Mouse (Mus musculus) kidney, postnatal 36 days (tissue): ENCODE data around the gene Zdhhc4.

Experiments used
- DNase-seq, 2 experiments: peaks; one replicate each; pipeline ENCODE4 v3.0.0; 2021 to 2022; ENCODE audit warnings: mixed read lengths in 2 of 2

The Zdhhc4 gene

DNA sequence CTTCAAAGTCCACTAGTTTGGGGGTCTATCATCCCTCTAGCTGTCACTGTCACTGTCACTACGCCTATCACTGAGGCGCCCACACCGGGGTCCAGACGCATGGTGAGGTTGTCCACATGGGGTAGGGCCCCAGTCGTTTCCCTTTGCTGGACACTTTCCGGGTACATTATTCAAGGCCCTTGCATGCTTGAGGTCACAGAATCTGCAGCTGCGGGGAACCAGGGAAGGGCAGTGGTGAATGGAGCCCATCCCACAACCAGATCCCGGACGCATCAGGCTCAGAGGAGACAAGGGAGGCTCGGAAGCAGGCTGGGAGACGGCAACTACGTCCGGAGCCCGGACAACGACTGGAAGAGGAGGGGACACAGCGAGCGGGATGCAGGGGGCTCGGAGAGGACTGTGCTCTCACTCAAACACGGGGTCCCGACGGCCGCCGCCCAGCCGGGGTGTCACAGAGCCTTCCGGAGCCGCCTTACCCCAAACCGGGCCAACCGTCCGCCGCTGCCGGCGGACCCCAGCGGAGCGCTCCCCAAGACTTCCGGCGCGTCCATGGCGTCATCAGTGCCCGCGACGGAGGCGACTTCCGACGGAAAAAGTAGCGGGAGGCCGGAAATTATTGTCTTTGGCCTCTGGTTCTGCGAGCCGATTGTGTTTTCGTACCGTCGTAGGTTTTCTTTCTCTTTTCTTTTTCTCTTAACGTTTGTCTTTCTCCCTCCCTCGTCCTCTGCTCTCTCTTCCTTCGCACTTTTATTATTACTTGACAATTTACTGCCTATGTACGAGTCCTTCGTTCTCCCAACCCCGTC is at the start of gene Zdhhc4:
Gene Zdhhc4, minus strand, starts transcription at position 567 of the 806 bp plus-strand sequence.
- DNase-seq = peak; percentile 92 to 97

DNA sequence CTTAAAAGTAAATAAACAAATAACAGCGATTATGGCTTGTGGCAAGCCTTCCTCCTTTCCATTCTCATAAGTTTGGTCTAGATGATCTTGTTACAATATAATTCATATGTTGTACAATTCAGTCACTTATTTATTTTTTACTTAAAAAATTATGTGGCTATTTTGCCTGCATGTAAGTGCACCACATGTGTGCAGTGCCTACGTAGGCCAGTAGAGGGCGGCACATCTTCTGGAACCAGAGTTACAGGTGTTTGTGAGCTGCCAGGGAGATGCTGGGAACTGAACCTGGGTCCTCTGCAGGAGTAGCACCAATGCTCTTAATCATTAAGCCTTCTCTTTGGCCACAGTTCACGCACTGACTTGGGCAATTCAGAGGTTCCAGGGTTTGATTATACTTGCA is 47.1 kb upstream of the Zdhhc4 start:
- DNase-seq = no peak

DNA sequence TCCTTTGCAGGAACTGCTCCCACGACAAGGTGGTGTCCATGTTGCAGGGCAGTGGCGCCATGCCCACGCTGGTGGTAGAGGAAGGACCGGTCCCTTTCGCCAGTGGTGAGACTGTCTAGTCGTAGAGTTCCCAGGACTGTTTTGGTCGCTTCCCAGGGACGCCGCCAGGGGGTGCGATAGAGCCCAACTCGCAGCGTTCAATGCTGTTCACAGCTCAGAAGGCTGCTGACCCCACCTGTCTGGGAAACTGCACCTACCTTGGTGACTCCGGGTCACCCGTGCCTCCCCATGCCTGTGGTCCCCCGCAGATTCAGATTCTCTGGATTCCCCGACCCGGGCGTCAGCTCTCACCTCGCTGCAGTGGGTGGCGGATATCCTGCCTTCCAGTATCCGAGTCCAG is 46.2 kb upstream of the Zdhhc4 start:
- DNase-seq = peak; percentile 60 to 86

DNA sequence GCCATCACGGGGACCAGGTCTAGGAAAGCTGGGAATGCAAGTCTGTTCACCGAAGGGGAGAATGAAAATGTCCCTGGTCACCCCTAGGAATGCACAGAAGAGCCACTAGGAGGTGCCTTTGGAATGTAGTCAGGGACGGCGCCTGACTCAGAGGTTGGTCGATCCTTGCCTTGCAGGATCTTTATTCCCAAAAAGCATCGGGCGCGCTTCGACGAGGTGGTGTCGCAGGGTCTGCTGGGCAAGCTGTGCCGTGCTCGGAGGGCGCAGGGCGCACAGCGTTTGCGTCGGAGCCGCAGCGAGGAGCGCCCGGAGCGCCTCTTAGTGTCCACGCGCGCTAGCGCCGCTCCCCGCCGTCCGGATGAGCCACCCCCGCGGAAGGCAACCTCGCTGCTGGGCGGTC is 43.8 kb upstream of the Zdhhc4 start:
- DNase-seq = peak in 1 of 2 experiments; percentile 35

DNA sequence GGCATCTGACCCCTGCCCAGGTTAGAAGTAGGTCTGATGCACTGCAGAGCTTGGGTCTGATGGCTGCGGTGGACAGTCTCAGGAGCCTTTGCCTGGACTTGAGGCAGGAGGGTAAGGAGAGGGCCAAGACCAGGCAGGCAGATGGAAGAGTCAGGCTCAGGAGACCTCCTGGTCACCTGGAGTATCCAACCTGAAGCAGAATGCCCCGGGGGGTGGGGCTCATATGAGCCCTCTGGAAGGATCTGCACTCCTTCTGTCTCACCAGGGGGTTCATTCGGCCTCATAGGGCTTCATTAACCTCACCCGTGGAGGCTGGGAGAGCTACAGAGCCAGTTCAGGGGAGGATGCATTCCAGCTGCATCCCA is 42.1 kb upstream of the Zdhhc4 start:
- no peak for DNase-seq

DNA sequence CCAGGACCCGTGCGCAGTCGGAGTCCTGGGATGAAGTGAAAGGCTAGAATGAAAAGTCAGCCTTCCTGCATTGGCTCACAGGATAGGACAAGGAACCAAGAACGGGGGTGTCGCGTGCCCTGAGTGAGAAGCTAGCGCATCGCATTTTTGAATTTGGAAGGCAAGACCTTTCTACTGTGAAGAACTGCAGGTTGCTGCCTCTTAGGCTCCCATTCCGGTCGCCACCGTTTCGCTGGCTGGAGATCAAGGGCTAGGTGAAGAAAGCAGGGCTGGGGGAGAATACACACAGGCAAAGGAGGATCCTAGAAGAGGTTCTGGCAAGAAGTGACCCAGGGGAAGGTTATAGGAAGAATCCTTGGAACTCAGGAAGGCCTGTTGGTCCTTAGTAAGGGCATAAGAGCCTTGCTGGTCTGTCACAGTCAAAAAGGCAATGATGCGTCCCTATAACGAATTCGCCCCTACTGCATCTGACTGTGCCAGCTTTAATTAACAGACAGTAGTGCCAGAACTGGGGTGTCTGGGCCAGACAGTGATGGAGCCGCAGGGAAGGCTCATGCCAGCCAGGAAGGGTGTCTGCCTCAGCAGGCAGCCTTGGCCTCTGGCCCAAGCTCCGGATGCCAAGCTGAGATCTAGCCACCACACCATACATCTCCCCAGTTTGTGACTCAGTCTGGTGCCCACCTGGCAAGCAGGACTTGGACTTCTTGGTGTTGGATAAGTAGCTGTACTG is 41.5 kb upstream of the Zdhhc4 start:
- no peak for DNase-seq

DNA sequence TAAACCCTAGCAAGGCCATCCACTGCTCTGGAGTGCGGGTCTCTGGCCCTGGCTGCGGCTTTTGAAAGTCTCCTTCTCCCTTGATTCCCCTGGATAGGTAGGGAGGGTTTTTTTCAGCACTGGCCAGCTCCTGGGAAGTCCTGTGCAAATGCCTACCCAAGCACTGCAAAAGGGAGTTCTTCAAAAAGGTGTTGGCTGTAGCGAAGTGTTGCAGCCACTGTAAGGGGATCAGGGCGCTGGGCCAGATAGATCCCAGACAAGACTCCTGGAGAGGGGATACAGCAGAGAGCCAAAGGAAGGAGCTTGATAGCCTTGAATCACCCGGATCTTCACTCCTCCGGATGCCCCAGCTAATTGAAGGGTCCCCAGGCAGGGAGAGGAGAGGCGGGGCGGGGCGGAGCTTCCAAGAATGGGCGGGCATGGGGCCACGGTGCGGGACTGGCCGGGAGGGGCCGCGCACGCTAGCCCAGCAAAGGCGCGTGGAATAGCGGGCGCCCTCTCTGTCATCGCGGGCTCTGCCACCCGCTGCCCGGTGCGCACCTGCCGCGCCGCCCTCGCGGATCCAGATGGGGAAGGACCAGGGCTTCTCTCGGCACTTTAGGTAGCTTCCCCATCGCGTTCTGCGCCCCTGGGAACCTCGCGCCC is 40.7 kb upstream of the Zdhhc4 start:
- no peak for DNase-seq

DNA sequence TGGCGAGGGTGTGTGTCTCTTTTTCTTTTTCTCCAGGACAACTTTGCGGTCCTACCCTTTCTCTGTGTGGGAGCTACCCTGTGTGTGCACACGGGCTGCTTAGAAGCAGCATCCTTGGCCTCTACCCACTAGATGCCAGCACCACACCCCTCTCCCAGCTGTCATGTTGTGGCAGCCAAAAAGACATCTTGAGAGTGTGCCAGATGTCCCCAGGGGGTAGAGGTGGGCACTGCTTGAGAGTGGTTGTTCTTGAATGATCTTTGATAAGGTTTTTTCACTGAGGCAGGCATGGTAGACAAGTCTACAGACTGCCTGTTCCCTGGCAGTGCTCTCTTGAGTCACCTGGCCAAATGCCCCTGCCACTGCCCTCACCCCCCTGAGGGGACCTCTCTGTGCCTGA is 38.9 kb upstream of the Zdhhc4 start:
- no peak for DNase-seq

DNA sequence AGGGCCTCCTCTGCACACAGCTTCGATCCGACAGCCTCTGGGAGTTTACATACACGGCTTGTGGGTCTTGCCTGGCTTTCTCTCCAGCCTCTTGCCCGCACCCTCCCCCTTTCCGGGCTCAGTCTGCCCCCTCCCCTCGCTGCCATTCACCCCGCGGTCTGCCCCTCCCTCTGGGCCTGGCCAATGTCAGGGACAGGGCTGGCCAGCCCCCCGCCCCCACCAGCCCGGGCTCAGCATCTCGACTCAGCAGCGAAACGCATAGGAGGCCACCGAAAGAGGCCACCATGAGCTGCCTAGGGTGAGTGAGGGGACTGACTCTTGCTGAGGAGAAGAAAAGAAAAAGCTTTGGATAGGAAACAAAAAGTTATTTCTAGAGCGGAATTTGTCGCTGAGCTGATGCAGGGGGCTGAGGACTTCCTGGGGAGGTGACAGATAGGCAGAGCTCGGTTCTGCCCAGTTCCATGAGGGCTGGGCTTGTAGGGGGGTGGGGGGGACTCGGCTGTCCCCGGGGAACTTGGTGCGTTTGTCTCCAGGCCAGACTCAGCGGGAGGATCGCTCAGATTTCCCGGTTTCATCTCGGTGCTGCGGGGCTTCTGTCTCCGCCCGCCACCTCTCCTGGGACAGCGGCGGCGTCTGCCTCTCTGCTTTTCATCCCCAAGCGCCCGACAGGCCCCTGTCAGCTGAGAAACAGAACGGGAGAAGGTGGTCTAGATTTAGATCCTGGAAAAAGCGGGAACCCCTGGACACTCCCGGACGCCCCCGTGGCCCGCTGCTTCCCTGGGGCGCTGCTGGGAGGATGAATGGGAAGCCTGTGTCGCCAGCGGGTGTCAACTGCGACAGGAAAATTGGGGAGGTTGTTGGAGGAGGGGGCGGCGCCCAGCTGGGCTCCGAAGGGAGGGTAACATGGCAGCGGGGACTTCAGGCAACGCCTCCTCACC is 34.9 kb upstream of the Zdhhc4 start:
- DNase-seq = peak in 1 of 2 experiments; percentile 15

DNA sequence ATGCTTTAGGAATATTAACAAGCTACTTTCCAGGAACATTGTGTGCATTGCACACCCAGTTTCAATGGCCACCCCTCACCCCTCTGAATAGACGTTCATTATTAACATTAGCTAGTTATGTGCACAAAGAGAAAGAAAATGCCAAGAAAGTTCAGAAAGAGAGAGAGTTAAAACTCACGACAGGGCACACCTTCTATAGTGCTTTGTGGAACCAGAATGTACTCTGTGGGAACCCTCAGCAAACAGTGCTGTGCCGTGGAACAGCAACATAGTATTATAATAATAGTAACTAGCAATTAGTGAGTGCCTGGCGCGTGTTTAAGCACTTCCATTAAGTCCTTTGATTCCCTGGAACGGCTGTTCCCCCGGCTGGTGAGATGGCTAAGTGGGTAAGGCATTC is 32.4 kb upstream of the Zdhhc4 start:
- no peak for DNase-seq

DNA sequence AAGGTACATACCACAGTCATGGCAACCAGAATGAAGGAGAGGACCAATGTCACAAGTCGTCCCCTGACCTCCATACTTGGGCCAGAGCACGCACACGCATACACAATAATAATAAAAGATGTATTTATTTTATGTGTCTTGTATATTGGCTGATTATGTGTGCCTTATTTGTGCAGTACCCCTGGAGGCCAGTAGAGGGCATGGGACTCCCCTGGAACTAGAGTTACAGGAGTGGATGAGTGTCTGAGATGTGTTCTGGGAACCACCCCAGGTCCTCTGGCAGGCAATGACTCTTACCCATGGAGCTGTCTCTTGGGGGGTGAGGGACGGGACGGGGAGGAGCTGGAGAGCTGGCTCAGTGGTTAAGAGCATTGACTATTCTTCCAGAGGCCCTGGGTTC is 30.9 kb upstream of the Zdhhc4 start:
- peak in 1 of 2 experiments; percentile 35 for DNase-seq

DNA sequence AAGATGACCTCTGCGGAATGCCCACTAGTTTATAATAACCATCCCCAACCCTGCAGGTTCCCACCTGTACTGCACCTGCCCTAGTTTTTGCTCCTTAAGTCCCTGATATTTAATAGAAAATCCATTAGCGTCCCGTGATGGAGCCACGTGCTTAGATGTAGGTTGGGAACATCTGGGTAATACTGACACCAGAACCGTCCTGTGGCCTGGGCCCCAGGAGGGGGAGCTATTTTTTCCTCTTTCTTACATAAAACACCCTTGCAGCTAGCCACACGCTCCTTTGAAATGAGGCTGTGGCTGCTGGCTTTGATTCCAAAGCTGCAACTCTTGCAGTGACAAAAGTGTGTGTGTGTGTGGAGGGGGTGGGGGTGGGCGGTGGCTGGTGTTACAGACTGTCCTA is 30.2 kb upstream of the Zdhhc4 start:
- no peak for DNase-seq

DNA sequence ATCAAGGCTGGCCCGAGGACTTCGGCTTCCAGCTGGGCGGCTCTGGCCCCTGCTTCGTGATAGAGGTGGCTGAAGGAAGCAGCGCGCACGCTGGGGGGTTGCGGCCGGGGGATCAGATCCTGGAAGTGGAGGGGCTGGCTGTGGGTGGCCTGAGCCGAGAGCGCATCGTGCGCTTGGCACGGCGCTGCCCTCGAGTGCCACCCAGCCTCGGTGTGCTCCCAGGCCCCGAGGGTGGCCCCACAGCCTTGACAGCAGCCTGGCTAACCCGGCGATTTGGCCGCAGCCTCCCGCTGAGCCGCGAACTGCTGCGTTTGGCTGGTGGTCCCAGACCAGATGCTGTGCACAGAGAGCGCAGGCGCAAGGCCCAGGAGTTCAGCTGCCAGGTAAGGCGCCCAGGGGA is 28.5 kb upstream of the Zdhhc4 start:
- no peak for DNase-seq

DNA sequence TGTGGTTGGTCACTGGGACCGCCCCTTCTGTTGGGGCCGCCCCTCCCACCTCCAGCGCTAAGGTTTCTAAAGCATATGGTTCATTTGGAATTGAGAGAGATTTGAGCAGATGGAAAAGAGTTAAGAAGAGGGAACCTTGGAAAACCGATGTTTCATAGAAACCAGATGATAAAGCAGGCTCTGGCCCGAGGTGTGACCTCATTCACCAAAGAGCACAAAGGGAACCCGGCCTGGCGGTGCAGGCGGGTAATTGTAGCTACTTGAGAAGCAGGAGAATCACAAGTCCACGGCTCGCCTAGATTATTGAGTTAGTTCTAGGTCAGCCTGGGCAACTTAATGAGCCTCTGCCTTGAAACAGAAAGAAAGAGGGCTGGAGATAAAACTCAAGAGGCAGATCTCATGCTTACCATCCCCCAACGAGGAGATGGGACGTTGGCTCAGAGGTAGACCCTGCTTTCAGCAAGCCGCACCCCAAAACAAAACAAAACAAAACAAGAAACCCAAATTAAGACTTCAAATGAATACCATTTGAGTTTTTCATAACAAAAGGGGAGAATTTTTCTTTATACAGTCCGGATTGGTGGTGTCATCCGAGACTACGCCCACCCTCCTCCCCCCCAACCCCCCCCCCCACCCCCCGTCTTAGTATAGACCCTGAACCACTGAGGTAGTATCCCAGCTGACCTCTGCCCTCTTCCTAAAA is 27.8 kb upstream of the Zdhhc4 start, which contains the start of gene Grid2ip:
Gene Grid2ip, plus strand, starts transcription at position 653 of the 703 bp plus-strand sequence.
- no peak for DNase-seq

DNA sequence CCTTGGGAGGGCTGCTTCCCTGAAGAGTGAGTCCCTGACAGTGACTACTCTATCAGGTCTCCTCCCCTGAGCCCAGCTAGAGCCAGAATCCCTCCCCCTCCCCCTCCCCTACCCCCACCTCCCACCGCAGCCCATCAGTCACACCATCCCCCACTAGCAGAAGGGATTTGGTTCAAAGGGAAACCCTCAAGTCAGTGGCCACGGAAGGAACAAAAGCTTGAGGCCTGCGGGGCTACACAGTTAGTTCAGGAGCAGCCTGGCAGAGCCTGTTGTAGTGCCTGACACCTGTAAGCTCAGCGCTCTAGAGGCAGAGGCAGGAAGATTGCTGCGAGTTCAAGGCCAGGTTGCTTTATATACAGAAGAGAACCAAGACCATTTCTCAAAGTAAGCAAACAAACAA is 27.0 kb upstream of the Zdhhc4 start:
- no peak for DNase-seq

DNA sequence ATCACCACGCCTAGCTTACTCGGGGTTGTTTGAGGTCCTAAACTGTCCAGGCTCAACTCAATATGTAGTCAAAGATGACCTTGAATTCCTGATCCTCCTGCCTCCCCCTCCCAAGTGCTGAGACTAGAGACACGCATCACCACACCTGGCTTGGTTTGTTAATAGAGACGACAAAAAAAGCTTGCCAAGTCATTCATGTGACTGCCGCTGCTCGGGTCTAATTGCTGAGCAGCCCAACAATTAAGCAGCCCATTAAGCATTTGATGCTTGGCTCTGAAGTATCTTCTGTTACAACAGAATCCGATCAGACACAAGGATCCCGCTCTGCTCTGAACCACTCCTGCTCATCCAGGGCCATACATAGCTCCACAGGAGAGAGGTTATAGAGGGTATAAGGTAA is 17.3 kb upstream of the Zdhhc4 start:
- peak; percentile 50 to 65 for DNase-seq

DNA sequence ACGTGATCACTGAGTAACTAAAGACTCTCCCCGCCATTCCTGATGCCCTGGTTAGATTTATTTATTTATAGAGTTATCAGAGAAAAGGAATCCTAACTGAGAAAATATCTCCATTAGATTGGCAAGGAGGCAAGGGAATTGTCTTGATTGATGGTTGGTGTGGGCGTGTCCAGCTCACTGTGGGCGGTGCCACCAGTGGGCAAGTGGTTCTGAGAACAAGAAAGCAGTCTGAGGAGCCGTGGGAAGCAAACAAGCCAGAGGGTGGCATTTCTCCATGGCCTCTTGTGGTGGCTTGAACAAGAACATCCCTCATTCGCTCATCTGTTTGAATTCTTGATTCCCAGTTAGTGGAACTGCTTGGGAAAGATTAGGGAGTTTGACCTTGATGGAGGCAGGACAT is 10.5 kb upstream of the Zdhhc4 start:
- DNase-seq = no peak

DNA sequence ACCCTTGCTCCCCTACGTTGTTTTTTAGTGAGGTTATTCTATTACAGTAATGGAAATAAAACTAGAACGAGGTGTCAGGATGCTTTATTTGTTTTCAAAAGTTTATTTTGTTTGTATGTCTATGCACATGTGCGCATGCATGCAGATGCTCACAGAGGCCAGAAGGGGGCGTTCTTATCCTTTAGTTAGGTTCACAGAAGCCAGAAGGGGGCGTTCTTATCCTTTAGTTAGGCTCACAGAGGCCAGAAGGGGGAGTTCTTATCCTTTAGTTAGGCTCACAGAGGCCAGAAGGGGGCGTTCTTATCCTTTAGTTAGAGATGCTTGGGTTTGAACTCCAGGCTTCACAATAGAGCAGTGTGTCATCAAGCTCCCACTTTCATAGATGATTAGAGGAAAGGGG is 7.5 kb upstream of the Zdhhc4 start:
- no peak for DNase-seq

DNA sequence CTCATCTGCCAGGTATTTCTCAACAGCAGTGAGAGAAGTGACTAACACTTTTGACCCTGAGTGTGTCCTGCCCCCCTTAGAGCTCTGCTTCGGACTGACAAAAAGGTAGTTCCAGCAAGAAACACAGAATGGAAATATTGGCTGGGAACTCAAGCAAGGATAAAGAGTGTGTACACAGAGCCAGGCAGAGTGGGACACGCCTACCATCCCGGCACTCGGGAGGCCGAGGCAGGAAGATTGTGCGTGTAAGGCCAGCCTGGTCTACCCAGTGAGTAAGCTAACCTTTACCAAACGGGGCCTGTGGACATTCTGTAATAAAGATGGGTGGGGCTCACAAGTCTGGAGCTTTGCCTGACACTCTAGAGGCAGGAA is 6.0 kb upstream of the Zdhhc4 start:
- no peak for DNase-seq

DNA sequence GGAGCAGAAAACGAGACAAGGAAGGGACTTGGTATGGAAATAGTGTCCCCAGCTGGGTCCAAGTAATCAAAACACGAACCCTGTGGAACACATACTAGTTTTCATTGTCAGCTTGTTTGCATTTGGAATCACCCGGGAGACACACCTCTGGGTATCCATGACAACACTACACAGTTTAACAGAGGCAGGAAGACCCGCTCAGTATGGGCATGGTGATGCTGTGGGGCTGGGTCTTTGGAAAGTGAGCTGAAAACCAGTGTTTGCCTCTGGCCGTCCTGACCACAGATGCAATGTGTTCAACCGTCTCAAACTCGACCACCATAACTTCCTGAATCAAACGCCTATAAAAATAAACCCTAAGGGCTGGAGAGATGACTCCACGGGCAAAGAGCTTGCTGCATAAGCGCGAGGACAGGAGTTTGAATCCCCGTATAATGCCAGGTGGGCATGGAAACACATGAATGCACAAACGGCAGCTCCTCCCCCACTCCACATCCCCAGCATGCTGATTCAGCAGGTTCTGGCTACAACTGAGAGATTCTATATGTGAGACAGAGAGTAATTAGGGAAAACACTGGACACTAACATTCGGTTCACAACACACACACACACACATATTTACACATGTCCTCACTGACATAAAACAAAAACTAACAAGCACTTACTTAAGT is 5.5 kb upstream of the Zdhhc4 start:
- DNase-seq = no peak

DNA sequence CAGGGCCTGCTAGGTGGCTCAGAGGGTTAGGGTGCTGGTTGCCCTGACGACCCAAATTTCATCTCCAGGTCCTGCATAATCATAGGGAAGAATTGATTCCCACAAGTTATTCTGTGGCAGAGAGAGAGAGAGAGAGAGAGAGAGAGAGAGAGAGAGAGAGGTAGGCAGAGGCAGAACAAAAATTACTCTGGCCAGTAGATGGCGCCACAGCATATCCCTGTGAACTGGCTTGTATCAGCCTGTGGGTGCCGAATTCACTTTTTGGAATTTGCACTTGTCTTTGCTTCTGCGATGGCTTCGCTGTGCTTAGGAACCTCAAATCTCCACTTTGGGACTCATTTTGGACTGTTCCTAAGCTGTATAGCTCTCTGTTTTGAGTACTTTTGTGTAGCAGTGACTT is 4.8 kb upstream of the Zdhhc4 start:
- peak; percentile 76 to 88 for DNase-seq

DNA sequence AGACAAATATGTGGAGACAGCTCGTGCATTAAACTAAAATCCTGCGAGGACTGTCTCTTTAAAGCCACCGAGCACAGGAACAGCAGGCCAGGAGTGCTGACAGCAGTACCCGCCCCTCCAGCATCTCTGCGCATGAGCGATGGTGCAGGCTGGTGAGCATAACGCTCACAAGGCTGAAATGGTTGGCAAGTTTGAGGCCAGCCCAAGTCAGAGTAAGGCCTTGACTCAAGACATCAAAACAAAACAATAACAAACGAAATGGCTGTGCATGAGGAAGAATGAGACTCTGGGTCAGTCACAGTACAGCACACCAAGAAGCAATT is 11.8 kb downstream of the Zdhhc4 start:
- DNase-seq = peak; percentile 56 to 70
